Mouse (Mus musculus): ENCODE measurements around the gene Magi1. TPM values are rescaled to one million over a fixed set of nuclear protein-coding genes. Genes with fewer than 3 reads are reported as not detected.

Magi1 gene
- polyA plus RNA-seq (2014; fragmentation: Illumina TruSeq; extraction: RNeasy Lipid Tissue Mini Kit (QIAGEN cat#74804); ENCODE audit: low read depth, low replicate concordance): 9.2 TPM

DNA sequence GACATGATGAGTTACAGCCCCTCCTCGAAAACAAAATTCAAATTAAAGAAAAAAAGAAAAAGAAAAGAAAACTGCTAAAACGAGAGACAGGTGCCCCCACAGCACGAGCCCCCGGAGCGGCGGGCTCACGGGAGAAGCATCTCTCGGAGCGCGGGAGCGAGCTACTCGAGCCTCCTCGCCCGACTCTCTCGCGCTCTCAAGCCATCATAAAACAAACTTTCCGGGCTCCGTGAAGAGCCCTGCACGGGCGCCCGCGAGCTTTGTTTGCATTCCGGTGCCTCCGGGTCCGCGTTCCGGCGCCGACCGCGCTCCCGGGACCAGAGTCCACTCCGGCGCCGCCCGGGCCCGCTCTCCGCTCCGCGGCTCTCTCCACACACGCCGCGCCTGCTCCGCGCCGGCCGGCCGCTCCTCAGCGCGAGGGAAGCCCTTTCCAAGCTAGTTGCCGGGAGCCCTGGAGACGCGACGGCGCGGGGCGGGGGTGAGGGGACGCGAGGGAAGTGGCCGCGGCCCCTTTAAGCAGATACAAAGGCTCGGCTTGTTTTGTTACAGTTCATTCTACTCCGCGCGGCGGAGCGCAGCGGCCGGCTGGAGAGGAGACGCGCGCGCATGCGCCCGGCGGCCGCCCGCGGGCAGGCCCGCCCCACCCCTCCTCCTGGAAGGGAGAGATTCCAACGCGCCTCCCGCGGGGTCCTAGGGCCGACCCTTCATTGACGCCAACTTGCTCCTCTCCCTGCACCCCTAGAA, at the start of gene Magi1:
Magi1 (minus strand) TSS at position 600 of the 744 bp plus-strand sequence.

Other genes with a start within 250 kb of the Magi1 start
- gene Slc25a26, start 216.4 kb upstream of the Magi1 start, polyA plus RNA-seq (2014; fragmentation: Illumina TruSeq; extraction: RNeasy Lipid Tissue Mini Kit (QIAGEN cat#74804); ENCODE audit: low read depth, low replicate concordance): 10.0 TPM

All from adipose tissue, adult 10 weeks (tissue).